Mouse (Mus musculus): Measurements from ENCODE around the gene Tac2. TPM values are rescaled to one million over a fixed set of nuclear protein-coding genes. Genes with fewer than 3 reads are reported as not detected.
"Not testable (repeated sequence)": the region's sequence is repeated elsewhere in the genome, so short reads cannot be mapped to it uniquely, and the experiment has no call there.

Gene Tac2
- total RNA-seq, 1 experiment from 2014 or later, result not detected

- no peak for DNase-seq
Observed at GRCm38 (mm10) chr10:127759181-127760110, 35.2 kb downstream of the Tac2 start, which contains the start of the genes Rdh1 and Rdh16f1. Rdh1 (plus strand) TSS chr10:127759721. Rdh16f1 (plus strand) TSS chr10:127759787.

GRCm38 (mm10) chr10:127762926-127763325 is 38.6 kb downstream of the Tac2 start:
- DNase-seq, result not testable (repeated sequence)

DNA sequence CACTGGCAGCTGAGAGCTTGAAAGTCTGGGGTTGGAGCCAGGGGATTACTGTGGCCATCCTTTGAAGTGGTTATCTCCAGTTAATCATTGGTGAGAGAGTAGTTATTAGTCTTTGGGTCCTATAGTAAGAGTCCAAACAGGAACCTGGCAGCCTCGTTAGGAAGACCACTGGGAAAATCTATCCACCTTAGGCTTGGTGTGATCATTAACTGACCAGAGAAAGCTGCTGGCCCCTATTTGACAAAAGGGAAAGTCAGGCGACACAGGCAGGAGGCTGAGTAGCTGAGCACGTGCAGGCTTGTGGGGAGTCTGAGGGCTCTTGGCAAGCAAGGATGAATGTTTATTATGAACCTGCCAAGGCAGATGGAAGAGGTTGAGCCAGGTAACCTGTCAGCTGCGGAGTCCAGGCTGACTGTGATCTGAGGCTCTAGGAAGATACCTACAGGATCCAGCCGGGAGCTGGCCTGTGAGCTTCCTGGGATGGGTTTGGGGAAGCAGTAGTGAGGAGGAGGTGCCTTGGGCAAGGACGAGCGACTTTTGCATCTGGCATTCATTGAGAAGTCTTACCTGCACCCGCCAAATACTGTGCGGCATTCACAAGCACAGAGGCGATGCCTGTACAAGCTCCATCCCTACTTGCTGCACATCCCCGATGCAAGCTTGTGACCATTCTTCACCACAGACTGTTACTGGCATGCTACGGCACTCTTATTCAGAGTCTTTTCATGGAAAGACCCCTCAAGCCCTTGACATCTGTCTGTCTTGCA is 39.8 kb downstream of the Tac2 start:
- no peak for DNase-seq

DNA sequence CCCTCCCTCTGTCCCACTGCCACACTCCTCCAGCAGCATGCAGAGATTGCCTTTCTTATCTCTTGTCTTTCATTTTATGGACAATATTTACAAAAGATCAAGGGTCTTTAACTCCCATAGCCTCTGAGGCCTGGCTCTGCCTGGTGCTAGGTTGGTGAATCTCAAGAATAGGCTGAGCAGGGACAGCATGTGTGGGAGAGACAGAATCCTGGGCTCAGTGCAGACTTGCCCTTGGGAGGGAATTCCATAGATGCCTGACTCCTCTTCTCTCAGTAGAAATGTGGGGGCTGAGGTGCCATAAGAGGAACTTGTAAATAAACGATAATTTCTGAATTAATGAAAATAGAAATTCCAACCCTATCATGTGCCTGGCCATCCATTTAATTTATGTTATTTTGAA is 42.3 kb downstream of the Tac2 start:
- no peak for DNase-seq

DNA sequence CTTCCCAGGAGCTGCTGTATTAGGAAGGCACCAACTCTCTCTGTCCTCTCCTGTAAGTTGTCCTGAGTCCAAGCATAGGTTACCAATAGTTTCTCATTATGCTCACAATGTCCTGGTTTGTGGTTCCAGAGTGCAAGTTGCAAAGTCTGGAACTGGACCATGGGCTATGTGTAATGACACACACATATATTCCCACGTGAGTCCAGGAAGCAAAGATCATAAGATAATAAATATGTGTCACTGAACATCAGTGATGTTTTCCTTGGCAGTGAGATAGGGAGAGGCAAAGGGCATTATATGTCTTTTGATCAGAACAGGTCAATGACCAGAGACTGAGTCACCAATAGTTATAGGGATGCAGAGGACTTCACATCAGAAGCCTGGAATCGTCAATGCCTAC is 51.7 kb downstream of the Tac2 start, which contains the start of gene Rdh9:
Gene Rdh9, plus strand, starts transcription at position 376 of the 400 bp plus-strand sequence.
- no peak for DNase-seq

Other genes starting within 250 kb of the Tac2 start
- 2.8 and 4.9 TPM in 2 replicates for gene Stac3, start 222.8 kb upstream of the Tac2 start, total RNA-seq (2021)
- gene Ndufa4l2, start 209.5 kb upstream of the Tac2 start, total RNA-seq (2021), result 43.2 and 50.0 TPM in 2 replicates
- gene Shmt2, start 202.0 kb upstream of the Tac2 start, total RNA-seq (2021), result 56.3 and 61.1 TPM in 2 replicates
- 8.3 and 10.0 TPM in 2 replicates for gene Nxph4, start 189.9 kb upstream of the Tac2 start, total RNA-seq (2021)
- gene Lrp1, start 103.3 kb upstream of the Tac2 start, total RNA-seq (2021), result 196 and 254 TPM in 2 replicates
- 117 and 121 TPM in 2 replicates for gene Stat6, start 81.5 kb upstream of the Tac2 start, total RNA-seq (2021)
- gene Nemp1, start 57.6 kb upstream of the Tac2 start, total RNA-seq (2021), result 9.6 and 13.7 TPM in 2 replicates
- gene Nab2, start 55.9 kb upstream of the Tac2 start, total RNA-seq (2021), result 19.0 and 21.7 TPM in 2 replicates
- gene Myo1a, start 19.3 kb upstream of the Tac2 start, total RNA-seq (2021), result 0.33 and 1.1 TPM in 2 replicates
- 12.3 and 13.5 TPM in 2 replicates for gene Zbtb39, start 15.1 kb downstream of the Tac2 start, total RNA-seq (2021)
- gene Gpr182, start 27.3 kb downstream of the Tac2 start, total RNA-seq (2021), result 10.9 and 11.4 TPM in 2 replicates
- gene Rdh1, start 35.2 kb downstream of the Tac2 start, total RNA-seq (2021), result 0.57 and 1.3 TPM in 2 replicates
- 1.0 and 2.7 TPM in 2 replicates for gene Rdh16f1, start 35.3 kb downstream of the Tac2 start, total RNA-seq (2021)
- not detected in 2 replicates for gene Rdh9, start 51.9 kb downstream of the Tac2 start, total RNA-seq (2021)
- 0.12 and 0.52 TPM in 2 replicates for gene Rdh16, start 76.7 kb downstream of the Tac2 start, total RNA-seq (2021)
- not detected in 2 replicates for gene Rdh19, start 125.5 kb downstream of the Tac2 start, total RNA-seq (2021)
- gene Rdh16f2, start 142.0 kb downstream of the Tac2 start, total RNA-seq (2021), result not detected in 2 replicates
- 5.8 TPM in 1 of 2 replicates, not detected in the other for gene Rdh7, start 164.3 kb downstream of the Tac2 start, total RNA-seq (2021)
- 0.82 and 2.6 TPM in 2 replicates for gene Sdr9c7, start 174.0 kb downstream of the Tac2 start, total RNA-seq (2021)